Mouse (Mus musculus) kidney, adult 18-20 months (tissue): ENCODE measurements at regions not wholly inside any gene's neighbourhood (a gene's known extent, or its start where the extent isn't known, plus 50 kb on each side); places are given as distances from the start of the nearest gene placed in this dataset.
A peak's percentile ranks its signal among the peaks of the same experiment; 100 is the strongest.

Experiments used
- DNase-seq: peaks from one replicate; pipeline ENCODE4 v3.0.0; 2021

GRCm38 (mm10) chr14:48942882-48943281, 123.0 kb upstream of the Ap5m1 start:
- DNase-seq: no peak

- DNase-seq: no peak
Observed at GRCm38 (mm10) chr14:48930886-48931285, 135.0 kb upstream of the Ap5m1 start.

GRCm38 (mm10) chr14:48925870-48926269, 140.0 kb upstream of the Ap5m1 start:
- DNase-seq: no peak

- DNase-seq: peak; percentile 33
Observed at GRCm38 (mm10) chr14:48909420-48909819, 156.5 kb upstream of the Ap5m1 start.

- DNase-seq: no peak
Observed at GRCm38 (mm10) chr14:48907991-48908698, 157.8 kb upstream of the Ap5m1 start.

- DNase-seq: no peak
Observed at GRCm38 (mm10) chr14:48907403-48907973, 158.4 kb upstream of the Ap5m1 start.

GRCm38 (mm10) chr14:48906956-48907355, 158.9 kb upstream of the Ap5m1 start:
- DNase-seq: no peak

- no peak for DNase-seq
Observed at GRCm38 (mm10) chr14:48904576-48904975, 161.3 kb upstream of the Ap5m1 start.

- DNase-seq: no peak
Observed at GRCm38 (mm10) chr14:48903526-48903925, 162.4 kb upstream of the Ap5m1 start.

GRCm38 (mm10) chr14:48900201-48900600, 165.7 kb upstream of the Ap5m1 start:
- DNase-seq: no peak

- no peak for DNase-seq
Observed at GRCm38 (mm10) chr14:48897140-48897539, 168.8 kb upstream of the Ap5m1 start.

- no peak for DNase-seq
Observed at GRCm38 (mm10) chr14:48896235-48896634, 169.7 kb upstream of the Ap5m1 start.

- no peak for DNase-seq
Observed at GRCm38 (mm10) chr14:48891216-48891615, 174.7 kb upstream of the Ap5m1 start.

- DNase-seq: peak; percentile 37
Observed at GRCm38 (mm10) chr14:48888954-48889353, 176.9 kb upstream of the Ap5m1 start.

- no peak for DNase-seq
Observed at GRCm38 (mm10) chr14:48880041-48880440, 185.9 kb upstream of the Ap5m1 start.

GRCm38 (mm10) chr14:48877998-48878657, 187.8 kb upstream of the Ap5m1 start:
- peak; percentile 70 for DNase-seq

- DNase-seq: no peak
Observed at GRCm38 (mm10) chr14:48871313-48871712, 194.6 kb upstream of the Ap5m1 start.

GRCm38 (mm10) chr14:48869956-48870355, 195.9 kb upstream of the Ap5m1 start:
- no peak for DNase-seq

- no peak for DNase-seq
Observed at GRCm38 (mm10) chr14:48855453-48855852, 181.8 kb upstream of the Otx2 start.

- DNase-seq: no peak
Observed at GRCm38 (mm10) chr14:48854188-48854924, 180.7 kb upstream of the Otx2 start.

- DNase-seq: no peak
Observed at GRCm38 (mm10) chr14:48853479-48854187, 180.0 kb upstream of the Otx2 start.

- DNase-seq: no peak
Observed at GRCm38 (mm10) chr14:48852787-48853186, 179.2 kb upstream of the Otx2 start.

GRCm38 (mm10) chr14:48852061-48852460, 178.4 kb upstream of the Otx2 start:
- DNase-seq: no peak
